Mouse (Mus musculus): ENCODE results near the gene Dnah8.

DNA sequence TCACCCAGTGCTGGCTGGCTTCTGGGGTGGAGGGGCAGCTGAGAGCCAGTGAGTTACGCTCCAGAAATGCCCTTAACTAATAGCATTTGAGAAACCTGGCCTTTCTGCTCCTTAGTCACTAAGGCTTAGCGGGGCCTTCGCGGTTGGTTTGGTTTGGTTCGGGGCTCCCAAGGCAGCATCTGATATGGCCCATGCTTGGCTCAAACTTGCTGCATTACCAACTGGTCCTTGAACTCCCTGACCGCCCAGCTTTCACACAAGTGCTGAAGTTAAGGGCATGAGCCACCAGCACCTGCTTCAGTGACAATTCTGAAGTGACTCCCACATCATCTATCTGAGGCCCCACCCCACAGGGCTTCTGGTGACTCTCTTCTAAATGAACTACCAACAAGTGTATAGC lies 19.9 kb upstream of the Dnah8 start:
- no peak for TF ChIP-seq POLR2A (IDR thresholded peaks at IDR 0.05; ENCODE audit: extremely low read depth, insufficient read depth, low read length)
- no peak for TF ChIP-seq CTCF (IDR thresholded peaks at IDR 0.05; ENCODE audit: extremely low read depth, insufficient read depth, low read length)
